Mouse (Mus musculus): ENCODE data around the gene Olfr1131.
"Not testable (repeated sequence)": the region's sequence is repeated elsewhere in the genome, so short reads cannot be mapped to it uniquely, and the experiment has no call there.

Gene Olfr1131

GRCm38 (mm10) chr2:87626804-87627203 lies at the start of gene Olfr1131:
TSS of gene Olfr1131 (plus strand) at chr2:87627104.
- DNase-seq (ENCODE audit: low spot score in 2 of 2), result no peak

- DNase-seq (ENCODE audit: low spot score in 2 of 2), result not testable (repeated sequence)
Measured at GRCm38 (mm10) chr2:87605912-87606311, 21.0 kb upstream of the Olfr1131 start, which contains the start of gene Olfr1130. TSS of gene Olfr1130 (plus strand) at chr2:87606212.

GRCm38 (mm10) chr2:87637435-87637834 lies 10.5 kb downstream of the Olfr1131 start, which contains the start of gene Olfr1132:
TSS of gene Olfr1132 (minus strand) at chr2:87637535.
- no peak for DNase-seq (ENCODE audit: low spot score in 2 of 2)

GRCm38 (mm10) chr2:87642441-87642840 lies 15.5 kb downstream of the Olfr1131 start:
- no peak for DNase-seq (ENCODE audit: low spot score in 2 of 2)

GRCm38 (mm10) chr2:87647274-87647673 lies 20.4 kb downstream of the Olfr1131 start, which contains the start of gene Olfr1133:
TSS of gene Olfr1133 (minus strand) at chr2:87647374.
- DNase-seq (ENCODE audit: low spot score in 2 of 2), result no peak

GRCm38 (mm10) chr2:87658360-87658759 lies 31.5 kb downstream of the Olfr1131 start, which contains the start of gene Olfr1134:
TSS of gene Olfr1134 (minus strand) at chr2:87658460.
- DNase-seq (ENCODE audit: low spot score in 2 of 2), result no peak

- DNase-seq (ENCODE audit: low spot score in 2 of 2), result no peak
Measured at GRCm38 (mm10) chr2:87673564-87673963, 46.7 kb downstream of the Olfr1131 start, which contains the start of gene Olfr1135. TSS of gene Olfr1135 (minus strand) at chr2:87673664.
